Mouse (Mus musculus) layer of hippocampus, adult 9-11 months (tissue): Measurements from ENCODE around the gene Brix1.

Source experiments
- DNase-seq: peaks from one replicate; pipeline ENCODE4 v3.0.0; 2022

The Brix1 gene

GRCm38 (mm10) chr15:10442275-10442674 lies 43.5 kb downstream of the Brix1 start:
- DNase-seq, result no peak

DNA sequence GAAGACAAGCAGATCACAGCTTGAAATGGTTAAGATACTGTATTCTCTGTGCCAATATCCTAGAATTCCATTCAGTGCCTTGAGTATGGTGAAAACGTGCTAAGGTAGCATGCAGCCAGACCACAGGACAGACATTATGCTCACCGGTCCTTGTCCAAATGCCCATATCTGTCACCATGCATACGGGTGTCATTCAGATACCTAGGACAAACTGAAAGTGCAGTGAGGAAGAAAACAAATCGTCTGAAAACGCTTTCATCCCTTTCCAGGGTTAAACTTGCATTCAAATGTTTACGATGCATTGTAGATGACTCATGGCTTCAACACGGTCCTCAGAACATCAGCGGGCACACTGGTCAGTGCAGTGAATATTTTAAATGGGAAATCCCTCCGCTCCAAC lies 44.3 kb downstream of the Brix1 start:
- DNase-seq, result no peak

GRCm38 (mm10) chr15:10439963-10440362 lies 45.8 kb downstream of the Brix1 start:
- no peak for DNase-seq

GRCm38 (mm10) chr15:10436893-10437292 lies 48.9 kb downstream of the Brix1 start:
- no peak for DNase-seq

DNA sequence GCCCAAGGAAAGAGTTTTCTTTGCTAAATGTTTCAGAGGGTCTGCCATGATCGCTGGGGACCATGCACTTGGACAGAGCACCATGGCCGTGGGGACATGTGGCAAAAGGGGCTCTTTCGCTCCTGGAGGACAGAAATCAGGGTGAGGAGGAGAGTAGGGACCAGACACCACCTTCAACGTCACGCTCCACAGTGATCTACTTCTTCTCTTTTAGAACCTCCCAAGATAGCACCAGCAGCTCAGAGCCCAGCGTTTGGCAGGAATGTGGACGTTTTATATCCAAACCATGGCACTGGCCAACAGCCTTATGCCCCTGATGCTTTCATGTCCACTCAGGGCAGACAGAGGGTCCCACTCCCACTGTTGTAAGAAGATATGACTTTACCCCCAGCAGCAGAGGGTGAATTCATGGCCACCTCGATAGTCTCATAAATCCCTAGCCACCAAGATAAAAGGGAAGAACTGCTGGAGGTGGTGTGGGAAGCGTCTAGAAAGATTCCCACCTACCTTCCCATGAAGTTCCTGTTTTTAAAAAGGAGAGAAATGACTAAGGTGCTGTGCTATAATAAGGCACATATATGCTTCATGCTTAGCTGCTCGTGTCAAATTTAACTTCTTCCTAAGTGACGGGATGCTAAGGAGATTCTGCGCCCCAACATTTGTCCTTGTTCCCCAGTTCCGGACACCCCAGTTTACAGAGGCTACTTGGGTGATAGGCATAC lies 59.0 kb downstream of the Brix1 start:
- no peak for DNase-seq

DNA sequence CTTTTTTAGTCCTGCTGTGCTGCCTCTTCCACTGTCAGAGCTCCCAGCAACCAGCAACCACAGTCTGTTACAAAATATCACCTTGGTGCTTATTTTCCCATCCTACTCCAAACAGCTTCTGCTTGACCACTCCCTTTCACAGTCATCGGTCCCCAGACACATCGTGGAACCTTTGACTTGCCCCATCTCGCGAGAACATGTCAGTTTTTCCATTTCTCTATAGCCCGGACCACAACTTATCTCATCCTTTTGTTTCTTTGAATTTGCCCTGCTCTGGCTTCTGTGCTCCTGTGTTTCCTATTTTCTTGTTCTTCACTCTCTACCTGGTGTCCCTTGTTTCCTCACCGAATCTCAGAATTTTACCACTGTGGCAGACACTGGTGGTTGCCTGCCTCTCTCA lies 59.6 kb downstream of the Brix1 start:
- DNase-seq, result no peak
